Mouse (Mus musculus) gastrocnemius, adult 18-20 months (tissue): ENCODE data around the gene Tnik. TPM values are rescaled to one million over a fixed set of nuclear protein-coding genes. Genes with fewer than 3 reads are reported as not detected.

Source experiments
- DNase-seq: peaks from one replicate; pipeline ENCODE4 v3.0.0; 2021; ENCODE audit warnings: low spot score
- total RNA-seq, 2 experiments: library from RNA; stranded (reverse); gene quantifications; 2 replicates each; pipeline ENCODE4 v1.2.3; 2021

Gene Tnik
- total RNA-seq, 2 experiments from 2014 or later: 31.1 to 31.7 TPM

GRCm38 (mm10) chr3:28399593-28400216, 136.7 kb downstream of the Tnik start:
- peak; percentile 71 for DNase-seq

- peak; percentile 30 for DNase-seq
These were observed 138.3 kb downstream of the Tnik start for GRCm38 (mm10) chr3:28401335-28401734.

- DNase-seq: no peak
These were observed 139.2 kb downstream of the Tnik start for GRCm38 (mm10) chr3:28402221-28402620.

- no peak for DNase-seq
These were observed 142.4 kb downstream of the Tnik start for GRCm38 (mm10) chr3:28405391-28405790.

GRCm38 (mm10) chr3:28408859-28409459, 145.9 kb downstream of the Tnik start:
- peak; percentile 75 for DNase-seq

- DNase-seq: no peak
These were observed 147.3 kb downstream of the Tnik start for GRCm38 (mm10) chr3:28410269-28410668.

- no peak for DNase-seq
These were observed 153.0 kb downstream of the Tnik start for GRCm38 (mm10) chr3:28415986-28416385.

- DNase-seq: no peak
These were observed 154.2 kb downstream of the Tnik start for GRCm38 (mm10) chr3:28417091-28417715.

GRCm38 (mm10) chr3:28420194-28420593, 157.2 kb downstream of the Tnik start:
- no peak for DNase-seq

GRCm38 (mm10) chr3:28420698-28421097, 157.7 kb downstream of the Tnik start:
- DNase-seq: no peak

- no peak for DNase-seq
These were observed 158.8 kb downstream of the Tnik start for GRCm38 (mm10) chr3:28421798-28422197.

GRCm38 (mm10) chr3:28422221-28422620, 159.2 kb downstream of the Tnik start:
- no peak for DNase-seq

GRCm38 (mm10) chr3:28425911-28426310, 162.9 kb downstream of the Tnik start:
- DNase-seq: no peak

GRCm38 (mm10) chr3:28431459-28431858, 168.4 kb downstream of the Tnik start:
- no peak for DNase-seq

- DNase-seq: no peak
These were observed 169.3 kb downstream of the Tnik start for GRCm38 (mm10) chr3:28432321-28432720.

- peak; percentile 40 for DNase-seq
These were observed 172.5 kb downstream of the Tnik start for GRCm38 (mm10) chr3:28435478-28435877.

- no peak for DNase-seq
These were observed 174.4 kb downstream of the Tnik start for GRCm38 (mm10) chr3:28437429-28437828.

- DNase-seq: peak; percentile 52
These were observed 178.5 kb downstream of the Tnik start for GRCm38 (mm10) chr3:28441545-28441944.

GRCm38 (mm10) chr3:28442116-28442515, 179.1 kb downstream of the Tnik start:
- DNase-seq: no peak

- no peak for DNase-seq
These were observed 184.9 kb downstream of the Tnik start for GRCm38 (mm10) chr3:28447950-28448349.

GRCm38 (mm10) chr3:28453458-28453857, 190.4 kb downstream of the Tnik start:
- DNase-seq: no peak

- DNase-seq: peak; percentile 33
These were observed 193.8 kb downstream of the Tnik start for GRCm38 (mm10) chr3:28456842-28457241.

- DNase-seq: no peak
These were observed 194.5 kb downstream of the Tnik start for GRCm38 (mm10) chr3:28457517-28457916.
